21 mouse cellular contexts compared by ENCODE assay signal in the genomic region with DNA sequence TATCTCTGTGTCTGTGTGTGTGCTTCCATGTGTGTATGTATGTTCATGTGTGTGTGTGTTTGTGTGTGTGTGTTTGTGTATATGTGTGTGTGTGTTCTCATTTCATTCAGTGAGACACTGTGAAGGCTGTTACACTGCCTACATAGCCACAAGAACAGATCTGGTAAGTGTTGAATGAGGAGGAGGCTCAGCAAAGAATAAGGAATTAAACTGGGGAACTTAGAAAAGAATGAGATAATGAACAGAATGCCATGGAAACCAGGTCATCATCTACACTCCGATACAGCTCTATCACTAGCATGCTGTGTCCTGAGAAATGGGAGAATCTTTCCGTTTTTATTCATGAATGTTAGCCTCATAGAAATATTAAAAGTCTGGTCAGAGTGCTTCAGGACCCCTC.
A peak's percentile ranks its signal among the peaks of the same experiment; 100 is the strongest.
DNase-seq lines count a peak whose midpoint lies in the region; ATAC-seq and TF ChIP-seq lines count a peak whose summit lies in the region.
"Had no signal": no experiment of that assay in that cellular context is flagged by ENCODE, and none has a peak within 500 bp of the region (broad histone marks: within the 10 kb centered on the region; RNA-seq: fewer than 3 reads in every experiment).

No protein-coding gene starts in this region.

- H3K4me1 ChIP-seq in megakaryocyte, embryonic 14.5 days, result no peaks in the 10 kb centered on the region
- H3K4me1 ChIP-seq in cortical plate, adult 2 months (ENCODE audit: control insufficient read depth, insufficient read depth, low read length), result no peaks in the 10 kb centered on the region
- no peaks in the 10 kb centered on the region for H3K4me1 ChIP-seq in midbrain, embryonic 11.5 days (ENCODE audit: control insufficient read depth, insufficient read depth, low read length)
- H3K4me1 ChIP-seq: embryonic facial prominence, embryonic 10.5 days; embryonic facial prominence, embryonic 12.5 days; forebrain, embryonic 15.5 days had no signal

- no peak for TF ChIP-seq CTCF in cortical plate, adult 2 months (IDR thresholded peaks at IDR 0.05; ENCODE audit: extremely low read depth, insufficient read depth, low read length)

- DNase-seq in left cerebral cortex, adult 11 months (ENCODE audit: low spot score), result peak; percentile 40
- DNase-seq in left cerebral cortex, postnatal 10 days (ENCODE audit: extremely low spot score in 1 of 2, low spot score in 2 of 2), result no peak
- DNase-seq in brain, adult 2 months (ENCODE audit: low read depth, low spot score), result peak; percentile 70
- no peak for DNase-seq in midbrain, embryonic 11.5 days (ENCODE audit: low spot score, missing footprints)
- no peak for DNase-seq in cerebellum, adult 9-10 months
- DNase-seq: adrenal gland, adult 2 months; adrenal gland, postnatal 10 days; adrenal gland, postnatal 25 days; cerebellum, adult 11-12 months; cerebellum, adult 2 months; cerebellum, adult 9-11 months; cerebellum, postnatal 14 days; cerebellum, postnatal 36 days; forebrain, postnatal 0 days had no signal

- H3K4me2 ChIP-seq in midbrain, embryonic 11.5 days, result no peak overlapping the region
- H3K4me2 ChIP-seq: embryonic facial prominence, embryonic 12.5 days; forebrain, embryonic 13.5 days; forebrain, embryonic 15.5 days had no signal

- H3K36me3 ChIP-seq in megakaryocyte, embryonic 14.5 days (replicated peaks; ENCODE audit: low read length), result no peaks in the 10 kb centered on the region
- H3K36me3 ChIP-seq in midbrain, embryonic 11.5 days (ENCODE audit: control insufficient read depth, insufficient read depth, low read length), result no peaks in the 10 kb centered on the region
- H3K36me3 ChIP-seq: embryonic facial prominence, embryonic 10.5 days; embryonic facial prominence, embryonic 12.5 days; forebrain, embryonic 15.5 days had no signal

- intact Hi-C loops in left cerebral cortex, postnatal 10 days (cut with DNase I), result no loop called here

- WGBS in midbrain, embryonic 11.5 days, result 83% methylated on average over 2 of the region's 2 CpGs

- no peak for ATAC-seq in megakaryocyte, adult 5-6 weeks (ENCODE audit: poor library complexity, severe bottlenecking)
- no peak for ATAC-seq in midbrain, embryonic 11.5 days (ENCODE audit: low FRiP score)
- ATAC-seq: forebrain, embryonic 13.5 days; forebrain, embryonic 15.5 days; forebrain, postnatal 0 days had no signal

- H3K4me3 ChIP-seq in megakaryocyte, embryonic 14.5 days (replicated peaks), result peak overlapping the region; percentile 62
- H3K4me3 ChIP-seq in cortical plate, adult 2 months (ENCODE audit: insufficient read depth, low read length), result no peak overlapping the region
- no peak overlapping the region for H3K4me3 ChIP-seq in midbrain, embryonic 11.5 days (ENCODE audit: low read depth, low read length)
- H3K4me3 ChIP-seq: embryonic facial prominence, embryonic 10.5 days; embryonic facial prominence, embryonic 12.5 days; forebrain, embryonic 13.5 days; forebrain, embryonic 15.5 days had no signal

- peak overlapping the region; percentile 66; the same call in 1 of the 2 replicates for H3K27ac ChIP-seq in cortical plate, adult 2 months (ENCODE audit: insufficient read depth, low read length)
- H3K27ac ChIP-seq in midbrain, embryonic 11.5 days (ENCODE audit: low read depth, low read length), result no peak overlapping the region
- H3K27ac ChIP-seq: embryonic facial prominence, embryonic 10.5 days; embryonic facial prominence, embryonic 12.5 days; forebrain, embryonic 13.5 days; forebrain, embryonic 15.5 days had no signal

- peaks cover 41% of the 10 kb centered on the region for H3K9me3 ChIP-seq in megakaryocyte, embryonic 14.5 days
- H3K9me3 ChIP-seq in midbrain, embryonic 11.5 days (ENCODE audit: control insufficient read depth, low read length), result no peaks in the 10 kb centered on the region
- H3K9me3 ChIP-seq: embryonic facial prominence, embryonic 10.5 days; embryonic facial prominence, embryonic 12.5 days; forebrain, embryonic 13.5 days; forebrain, embryonic 15.5 days had no signal

- no peak overlapping the region for H3K9ac ChIP-seq in midbrain, embryonic 11.5 days (ENCODE audit: low read length)
- H3K9ac ChIP-seq: embryonic facial prominence, embryonic 12.5 days; forebrain, embryonic 13.5 days; forebrain, embryonic 15.5 days; forebrain, postnatal 0 days had no signal

- no peak for TF ChIP-seq POLR2A in cortical plate, adult 2 months (IDR thresholded peaks at IDR 0.05; ENCODE audit: extremely low read depth, insufficient read depth, low read length)

- H3K27me3 ChIP-seq in megakaryocyte, embryonic 14.5 days (replicated peaks), result no peaks in the 10 kb centered on the region
- H3K27me3 ChIP-seq in midbrain, embryonic 11.5 days (ENCODE audit: control insufficient read depth, insufficient read depth, low read length), result no peaks in the 10 kb centered on the region
- H3K27me3 ChIP-seq: embryonic facial prominence, embryonic 12.5 days; forebrain, embryonic 13.5 days; forebrain, embryonic 15.5 days had no signal

Comparison
In these comparisons a context has a peak if more than half of its experiments do, and no peak if none do; other contexts are left out.
1. DNase-seq: peak in left cerebral cortex, adult 11 months (single experiment) and brain, adult 2 months (single experiment); none in left cerebral cortex, postnatal 10 days (0 of 2), midbrain, embryonic 11.5 days (single experiment) and cerebellum, adult 9-10 months (single experiment).